Mouse (Mus musculus) lung, postnatal 0 days (tissue): ENCODE measurements around the gene Smco3. TPM values are rescaled to one million over a fixed set of nuclear protein-coding genes. Genes with fewer than 3 reads are reported as not detected.
A peak's percentile ranks its signal among the peaks of the same experiment; 100 is the strongest.

Experiments
- ATAC-seq: fragments of 200-750 bp; cut with Nextera tagmentation; 2 replicates; pipeline ENCODE4 v1.8.0; 2017; ENCODE audit warnings: moderate library complexity
- DNase-seq: peaks from one replicate; pipeline ENCODE4 v3.0.0-alpha.2; 2016; ENCODE audit warnings: low spot score
- H3K27ac ChIP-seq: fragments of 300-500 bp; sonication (generic); 2 replicates; pipeline ENCODE4 v1.5.1; 2014; ENCODE audit warnings: antibody characterized with exemption, mild to moderate bottlenecking, low read length, mixed read lengths
- H3K27me3 ChIP-seq: fragments of 300-500 bp; sonication (generic); replicated peaks from 2 replicates; pipeline ENCODE4 v1.6.1; 2014; ENCODE audit warnings: low read length, mixed read lengths; ENCODE audit not compliant: insufficient read depth
- H3K36me3 ChIP-seq: fragments of 300-500 bp; sonication (generic); 2 replicates; pipeline ENCODE4 v1.6.1; 2014; ENCODE audit warnings: low read length, mixed read lengths; ENCODE audit not compliant: insufficient read depth
- H3K4me1 ChIP-seq: fragments of 300-500 bp; sonication (generic); 2 replicates; pipeline ENCODE4 v1.6.1; 2014; ENCODE audit warnings: antibody characterized with exemption, low read depth, low read length, mixed read lengths; ENCODE audit not compliant: insufficient read depth
- H3K4me2 ChIP-seq: fragments of 300-500 bp; sonication (generic); replicated peaks from 2 replicates; pipeline ENCODE4 v1.6.1; 2014; ENCODE audit warnings: low read depth, mild to moderate bottlenecking, low read length, moderate library complexity, mixed read lengths
- H3K4me3 ChIP-seq: fragments of 300-500 bp; sonication (generic); 2 replicates; pipeline ENCODE4 v1.5.1; 2014; ENCODE audit warnings: low read depth, low read length
- H3K9ac ChIP-seq: fragments of 300-500 bp; sonication (generic); replicated peaks from 2 replicates; pipeline ENCODE4 v1.6.1; 2014; ENCODE audit warnings: low read depth, mild to moderate bottlenecking
- H3K9me3 ChIP-seq: fragments of 300-500 bp; sonication (generic); 2 replicates; pipeline ENCODE4 v1.6.1; 2016; ENCODE audit warnings: low read length, mixed read lengths
- CTCF ChIP-seq: IDR thresholded peaks from 2 replicates; pipeline ENCODE4 v1.5.1; 2016; ENCODE audit warnings: antibody characterized with exemption, mild to moderate bottlenecking
- EP300 ChIP-seq: IDR thresholded peaks from 2 replicates; pipeline ENCODE4 v1.6.1; 2016; ENCODE audit warnings: antibody characterized with exemption, mild to moderate bottlenecking, control low read depth
- WGBS: fragments of 180-500 bp; shearing (Covaris S2); extraction: QIAGEN DNeasy Blood & Tissue Kit; methylation state at CpG from one replicate; pipeline ENCODE4 v1.1.7; 2014; 5-methylcytosine and 5-hydroxymethylcytosine counted together
- polyA plus RNA-seq: library from polyadenylated mRNA; unstranded; fragments of >200 nt; fragmentation: Nextera tagmentation; extraction: Ambion mirVana; gene quantifications from 2 replicates; pipeline ENCODE4 v1.2.1, GENCODE M21; 2015

The Smco3 gene
- polyA plus RNA-seq, 1 experiment from 2014 or later = 2.3 TPM

DNA sequence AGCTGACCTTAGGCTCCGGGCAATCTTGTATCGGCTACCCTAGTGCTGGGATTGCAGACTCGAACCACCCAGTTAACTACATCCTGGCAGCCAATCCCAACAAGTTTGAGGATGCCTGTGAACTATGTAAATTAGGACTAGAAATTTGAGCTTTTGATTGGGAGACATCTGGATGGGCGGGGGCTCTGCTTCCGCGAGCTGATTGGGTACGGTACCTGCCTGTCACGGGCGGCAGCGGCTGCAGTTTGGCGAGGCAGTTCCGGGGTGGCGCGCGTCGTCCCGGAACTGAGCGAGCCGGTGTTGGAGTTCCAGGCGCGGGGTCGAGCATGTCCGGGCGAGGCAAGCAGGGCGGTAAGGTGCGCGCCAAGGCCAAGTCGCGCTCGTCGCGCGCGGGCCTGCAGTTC, 27.2 kb downstream of the Smco3 start, which contains the start of gene H2afj:
Gene H2afj, plus strand, starts transcription at position 231 of the 404 bp plus-strand sequence.
- peak within 1 kb of the TSS; percentile 70 for H3K9ac ChIP-seq
- H3K36me3 ChIP-seq = 0 out of 2 replicates have a peak, but pooled peaks cover 6% of the 10 kb centered on the region
- peak within 1 kb of the TSS; percentile 77 for H3K4me3 ChIP-seq
- ATAC-seq (peak; percentile 81), DNase-seq (peak; percentile 97)
- H3K9me3 ChIP-seq = no peaks in the 10 kb centered on the region
- no peaks in the 10 kb centered on the region for H3K27me3 ChIP-seq
- 0% methylated on average over 34 of the region's 34 CpGs for WGBS
- peaks cover 3% of the 10 kb centered on the region; the same call in 1 of the 2 replicates for H3K4me1 ChIP-seq
- peak within 1 kb of the TSS; percentile 90 for H3K4me2 ChIP-seq
- peak; percentile 42; the same call in 1 of the 2 replicates for TF ChIP-seq EP300
- no peak for TF ChIP-seq CTCF
- peak within 1 kb of the TSS; percentile 95 for H3K27ac ChIP-seq

DNA sequence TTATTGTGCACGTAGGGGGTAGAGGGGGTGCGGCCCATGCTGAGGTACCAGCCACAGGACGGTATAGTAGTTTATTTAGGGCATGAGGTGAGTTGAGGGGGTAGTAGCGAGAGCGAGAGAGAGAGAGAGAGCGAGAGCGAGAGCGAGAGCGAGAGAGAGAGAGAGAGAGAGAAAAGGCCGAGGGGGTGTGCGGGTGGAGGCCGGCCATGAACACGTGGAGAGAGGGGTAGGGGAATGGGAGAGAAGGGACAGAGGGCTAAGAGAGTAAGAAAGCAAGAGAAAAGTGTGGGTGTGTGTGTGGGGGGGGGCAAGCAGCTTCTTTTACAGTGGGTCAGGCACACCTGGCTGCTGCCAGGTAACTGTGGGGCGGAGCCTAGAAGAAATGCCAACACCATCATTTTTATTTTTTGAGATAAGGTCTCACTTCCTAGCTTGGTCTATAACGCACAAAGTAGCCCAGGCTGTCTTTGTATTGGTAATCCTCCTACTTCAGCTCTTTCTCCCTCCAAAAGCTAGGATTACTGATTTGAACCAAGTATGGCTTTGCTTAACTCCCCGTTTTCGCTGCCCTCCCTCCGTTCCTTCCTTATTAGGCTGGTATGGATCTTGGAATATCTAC, 27.7 kb downstream of the Smco3 start:
- Histone ChIP-seq H3K9ac (no peak overlapping the region; the same call in 1 of the 2 replicates), H3K9me3 (no peaks in the 10 kb centered on the region), H3K4me2 (peak overlapping the region; percentile 90), H3K4me3 (peak overlapping the region; percentile 77; the same call in 1 of the 2 replicates), H3K4me1 (peaks cover 3% of the 10 kb centered on the region; the same call in 1 of the 2 replicates), H3K27ac (peak overlapping the region; percentile 95), H3K36me3 (0 out of 2 replicates have a peak, but pooled peaks cover 4% of the 10 kb centered on the region), H3K27me3 (no peaks in the 10 kb centered on the region)
- ATAC-seq (peak; percentile 10), DNase-seq (peak; percentile 56)
- 34% methylated on average over 18 of the region's 18 CpGs for WGBS
- TF ChIP-seq CTCF (no peak), EP300 (no peak)

DNA sequence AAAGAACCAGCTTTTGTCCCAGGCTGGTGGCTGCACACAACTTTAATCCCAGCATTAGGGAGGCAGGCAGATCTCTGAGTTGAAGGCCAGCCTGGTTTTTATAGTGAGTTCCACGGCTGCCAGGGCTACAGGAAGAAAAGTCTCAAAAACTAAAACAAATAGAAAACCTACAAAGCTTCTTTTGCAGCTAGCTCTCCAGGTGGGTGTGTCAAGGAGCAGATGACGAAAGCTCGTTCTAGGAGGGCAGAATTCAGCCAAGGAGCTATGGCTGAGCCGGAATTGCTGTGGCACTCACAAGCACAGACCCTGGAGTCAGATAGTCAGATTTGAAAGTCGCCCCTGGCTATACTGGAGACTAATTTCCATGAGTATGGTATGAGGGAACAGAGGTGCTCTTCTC, 28.4 kb downstream of the Smco3 start:
- H3K4me3 ChIP-seq = no peak overlapping the region
- no peak overlapping the region for H3K9ac ChIP-seq
- DNase-seq = peak; percentile 88
- peak overlapping the region; percentile 90 for H3K4me2 ChIP-seq
- H3K36me3 ChIP-seq = no peaks in the 10 kb centered on the region
- no peaks in the 10 kb centered on the region for H3K9me3 ChIP-seq
- TF ChIP-seq CTCF = no peak
- peak; percentile 12; the same call in 1 of the 2 replicates for TF ChIP-seq EP300
- peaks cover 3% of the 10 kb centered on the region; the same call in 1 of the 2 replicates for H3K4me1 ChIP-seq
- H3K27ac ChIP-seq = peak overlapping the region; percentile 95
- no peaks in the 10 kb centered on the region for H3K27me3 ChIP-seq
- 54% methylated on average over 5 of the region's 5 CpGs for WGBS
- peak; percentile 18 for ATAC-seq

DNA sequence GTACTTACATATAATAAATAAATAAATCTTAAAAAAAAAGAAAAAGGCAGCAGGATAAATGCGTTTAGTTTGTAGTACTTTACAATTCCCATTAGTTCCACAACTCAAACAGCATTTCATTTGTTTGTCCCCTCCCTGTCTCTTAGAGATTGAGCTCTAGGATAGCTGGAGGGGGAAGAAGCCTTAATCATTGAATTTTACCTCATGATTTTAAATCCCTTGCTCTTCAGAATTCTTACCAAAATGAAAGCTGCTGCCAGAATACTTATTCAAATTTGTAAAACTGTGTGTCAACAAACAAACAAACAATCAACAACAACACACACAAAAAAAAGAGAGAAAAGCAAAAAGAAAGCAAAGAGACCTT, 29.9 kb downstream of the Smco3 start:
- Histone ChIP-seq H3K27me3 (no peaks in the 10 kb centered on the region), H3K9ac (no peak overlapping the region), H3K4me3 (no peak overlapping the region), H3K27ac (peak overlapping the region; percentile 95), H3K4me2 (no peak overlapping the region), H3K36me3 (no peaks in the 10 kb centered on the region), H3K4me1 (peaks cover 3% of the 10 kb centered on the region; the same call in 1 of the 2 replicates), H3K9me3 (no peaks in the 10 kb centered on the region)
- DNase-seq = no peak
- 64% methylated on average over 1 of the region's 1 CpGs for WGBS
- no peak for TF ChIP-seq EP300
- no peak for TF ChIP-seq CTCF
- no peak for ATAC-seq

DNA sequence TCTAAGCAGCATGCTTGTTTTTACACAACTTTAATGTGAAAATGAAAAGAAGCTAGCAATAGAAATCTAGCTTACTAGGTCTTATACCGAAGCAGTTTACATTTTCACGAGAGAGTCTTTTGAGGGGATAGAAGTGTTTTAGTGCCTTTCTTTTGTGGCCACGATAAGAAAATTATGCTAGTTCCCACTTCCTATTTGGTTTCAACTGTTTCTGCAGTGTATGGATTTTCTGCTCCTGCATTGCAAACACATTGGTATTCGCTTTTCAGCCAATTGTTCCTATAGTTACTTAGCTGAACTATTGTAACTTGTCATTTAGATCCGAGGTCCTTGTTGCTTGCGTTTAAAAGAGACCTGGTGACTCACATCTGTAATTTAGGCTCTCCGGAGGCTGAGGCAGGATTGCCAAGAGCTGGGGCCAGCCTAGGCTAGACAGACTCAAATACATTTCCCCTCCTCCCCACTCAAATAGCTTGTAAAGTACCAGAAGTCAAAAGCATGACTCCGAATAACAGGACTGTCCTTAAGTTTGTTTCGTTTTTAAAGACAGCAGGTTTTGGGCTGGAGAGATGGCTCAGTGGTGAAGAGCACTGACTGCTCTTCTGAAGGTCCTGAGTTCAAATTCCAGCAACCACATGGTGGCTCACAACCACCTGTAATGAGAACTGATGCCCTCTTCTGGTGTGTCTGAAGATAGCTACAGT, 30.4 kb downstream of the Smco3 start:
- no peak for TF ChIP-seq CTCF
- no peak for TF ChIP-seq EP300

More for the DNA sequence above, 30.4 kb downstream of the Smco3 start:
- Histone ChIP-seq H3K27ac (peak overlapping the region; percentile 95), H3K27me3 (no peaks in the 10 kb centered on the region), H3K36me3 (no peaks in the 10 kb centered on the region), H3K4me1 (peaks cover 3% of the 10 kb centered on the region; the same call in 1 of the 2 replicates), H3K9ac (no peak overlapping the region), H3K4me3 (peak overlapping the region; percentile 58), H3K9me3 (no peaks in the 10 kb centered on the region), H3K4me2 (peak overlapping the region; percentile 92)
- ATAC-seq (no peak), DNase-seq (peak; percentile 64)
- 15% methylated on average over 9 of the region's 9 CpGs for WGBS
